Mouse (Mus musculus) ES-Bruce4 (cell line): ENCODE measurements around the gene Abat.

ENCODE experiments used
- CTCF ChIP-seq: IDR thresholded peaks from one replicate; pipeline ENCODE4 v1.8.1; 2011; ENCODE audit warnings: low read depth, low read length
- EP300 ChIP-seq: IDR thresholded peaks from 2 replicates; pipeline ENCODE4 v1.6.1; 2011; ENCODE audit warnings: low read depth, low read length; ENCODE audit not compliant: insufficient read depth

DNA sequence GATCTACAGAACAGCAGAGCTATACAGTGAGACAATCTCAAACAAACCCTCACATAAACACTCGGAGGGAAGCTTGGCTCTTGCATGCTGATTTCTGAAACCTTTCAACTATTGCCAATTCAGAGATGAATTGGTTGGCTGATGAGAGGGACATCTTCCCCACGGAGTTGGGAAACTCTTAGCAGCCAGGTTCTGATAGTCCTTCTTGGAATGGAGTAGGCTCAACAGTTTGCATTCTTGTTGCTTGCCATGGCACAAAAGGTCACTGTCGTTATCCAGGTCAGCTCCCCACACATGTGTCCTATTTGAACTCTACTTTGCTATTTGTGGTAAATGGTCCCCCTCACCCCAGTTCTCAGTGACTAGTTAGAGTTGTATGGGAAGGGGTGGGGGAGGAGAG is 12.1 kb downstream of the Abat start:
- TF ChIP-seq CTCF = no peak
- no peak for TF ChIP-seq EP300
